Mouse (Mus musculus) lung, embryonic 16.5 days (tissue): ENCODE results near the gene Olfr166. TPM values are rescaled to one million over a fixed set of nuclear protein-coding genes. Genes with fewer than 3 reads are reported as not detected.
"Not testable (repeated sequence)": the region's sequence is repeated elsewhere in the genome, so short reads cannot be mapped to it uniquely, and the experiment has no call there.

ENCODE experiments used
- ATAC-seq: fragments of 200-750 bp; cut with Nextera tagmentation; 2 replicates; pipeline ENCODE4 v1.8.0; 2017; ENCODE audit warnings: low read depth, mild to moderate bottlenecking, moderate library complexity
- H3K27ac ChIP-seq: fragments of 300-500 bp; sonication (generic); 2 replicates; pipeline ENCODE4 v1.5.1; 2014; ENCODE audit warnings: mild to moderate bottlenecking, control low read depth, low read length
- H3K27me3 ChIP-seq: fragments of 300-500 bp; sonication (generic); 2 replicates; pipeline ENCODE4 v1.6.1; 2014; ENCODE audit warnings: low read depth, low read length, mixed read lengths; ENCODE audit not compliant: control insufficient read depth, insufficient read depth
- H3K36me3 ChIP-seq: fragments of 300-500 bp; sonication (generic); 2 replicates; pipeline ENCODE4 v1.6.1; 2014; ENCODE audit warnings: low read length; ENCODE audit not compliant: control insufficient read depth, insufficient read depth
- H3K4me1 ChIP-seq: fragments of 300-500 bp; sonication (generic); replicated peaks from 2 replicates; pipeline ENCODE4 v1.6.1; 2014; ENCODE audit warnings: low read length, mixed read lengths; ENCODE audit not compliant: control insufficient read depth, insufficient read depth
- H3K4me2 ChIP-seq: fragments of 300-500 bp; sonication (generic); 2 replicates; pipeline ENCODE4 v1.6.1; 2014; ENCODE audit warnings: low read depth, low read length, control low read depth
- H3K4me3 ChIP-seq: fragments of 300-500 bp; sonication (generic); 2 replicates; pipeline ENCODE4 v1.5.1; 2014; ENCODE audit warnings: mild to moderate bottlenecking, low read length, control low read depth
- H3K9ac ChIP-seq: fragments of 300-500 bp; sonication (generic); 2 replicates; pipeline ENCODE4 v1.6.1; 2014; ENCODE audit warnings: low read length, control low read depth
- H3K9me3 ChIP-seq: fragments of 300-500 bp; sonication (generic); 2 replicates; pipeline ENCODE4 v1.6.1; 2016; ENCODE audit warnings: low read length; ENCODE audit not compliant: control insufficient read depth
- WGBS: fragments of 180-500 bp; shearing (Covaris S2); extraction: QIAGEN DNeasy Blood & Tissue Kit; methylation state at CpG from one replicate; pipeline ENCODE4 v1.1.7; 2014; 5-methylcytosine and 5-hydroxymethylcytosine counted together
- polyA plus RNA-seq: library from polyadenylated mRNA; unstranded; fragments of >200 nt; fragmentation: Nextera tagmentation; extraction: Ambion mirVana; gene quantifications from 2 replicates; pipeline ENCODE4 v1.2.1, GENCODE M21; 2015

Gene Olfr166
- polyA plus RNA-seq, result not detected in 2 replicates

- no peaks in the 10 kb centered on the region for H3K4me1 ChIP-seq
- no peak within 1 kb of the TSS for H3K9ac ChIP-seq
- H3K36me3 ChIP-seq, result no peaks in the 10 kb centered on the region
- H3K27me3 ChIP-seq, result no peaks in the 10 kb centered on the region
- H3K9me3 ChIP-seq, result no peaks in the 10 kb centered on the region
- H3K4me2 ChIP-seq, result no peak within 1 kb of the TSS
- ATAC-seq, result no peak
- no peak within 1 kb of the TSS for H3K4me3 ChIP-seq
- H3K27ac ChIP-seq, result no peak within 1 kb of the TSS
These were observed at the start of gene Olfr166 for GRCm38 (mm10) chr16:19483394-19483793. Gene Olfr166 (plus strand): TSS chr16:19483694.

GRCm38 (mm10) chr16:19458741-19459140 lies 24.8 kb upstream of the Olfr166 start:
- ATAC-seq, H3K4me3 ChIP-seq, H3K9ac ChIP-seq, H3K27ac ChIP-seq, H3K9me3 ChIP-seq, H3K36me3 ChIP-seq, H3K4me1 ChIP-seq, H3K4me2 ChIP-seq, H3K27me3 ChIP-seq: not testable (repeated sequence)
- 77% methylated on average over 4 of the region's 4 CpGs for WGBS

- no peaks in the 10 kb centered on the region for H3K27me3 ChIP-seq
- no peak overlapping the region for H3K9ac ChIP-seq
- H3K4me3 ChIP-seq, result no peak overlapping the region
- WGBS, result 100% methylated on average over 1 of the region's 1 CpGs
- H3K4me2 ChIP-seq, result no peak overlapping the region
- no peaks in the 10 kb centered on the region for H3K9me3 ChIP-seq
- no peak overlapping the region for H3K27ac ChIP-seq
- H3K4me1 ChIP-seq, result no peaks in the 10 kb centered on the region
- no peak for ATAC-seq
- H3K36me3 ChIP-seq, result no peaks in the 10 kb centered on the region
These were observed 19.1 kb upstream of the Olfr166 start for GRCm38 (mm10) chr16:19464365-19464764.

GRCm38 (mm10) chr16:19522166-19522565 lies 38.7 kb downstream of the Olfr166 start, which contains the start of gene Olfr167:
Gene Olfr167 (minus strand): TSS chr16:19522266.
- Histone ChIP-seq H3K27ac (no peak within 1 kb of the TSS), H3K4me3 (no peak within 1 kb of the TSS), H3K9me3 (no peaks in the 10 kb centered on the region), H3K36me3 (no peaks in the 10 kb centered on the region), H3K4me2 (no peak within 1 kb of the TSS), H3K9ac (no peak within 1 kb of the TSS), H3K27me3 (no peaks in the 10 kb centered on the region), H3K4me1 (no peaks in the 10 kb centered on the region)
- no peak for ATAC-seq
- 84% methylated on average over 2 of the region's 2 CpGs for WGBS

- H3K4me1 ChIP-seq, result no peaks in the 10 kb centered on the region
- ATAC-seq, result no peak
- H3K9ac ChIP-seq, result no peak within 1 kb of the TSS
- no peaks in the 10 kb centered on the region for H3K27me3 ChIP-seq
- no peak within 1 kb of the TSS for H3K4me2 ChIP-seq
- no peaks in the 10 kb centered on the region; the same call in 1 of the 2 replicates for H3K9me3 ChIP-seq
- no peak within 1 kb of the TSS for H3K27ac ChIP-seq
- no peak within 1 kb of the TSS for H3K4me3 ChIP-seq
- H3K36me3 ChIP-seq, result no peaks in the 10 kb centered on the region
These were observed 52.0 kb downstream of the Olfr166 start, which contains the start of gene Olfr168 for GRCm38 (mm10) chr16:19535455-19535854. Gene Olfr168 (minus strand): TSS chr16:19535555.

Other genes with a start within 250 kb of the Olfr166 start
- gene Olfr164, start 169.6 kb upstream of the Olfr166 start, polyA plus RNA-seq, result not detected in 2 replicates
- gene Olfr165, start 60.6 kb upstream of the Olfr166 start, polyA plus RNA-seq, result not detected in 2 replicates
- not detected in 2 replicates for gene Olfr167, start 38.6 kb downstream of the Olfr166 start, polyA plus RNA-seq
- not detected in 2 replicates for gene Olfr168, start 51.9 kb downstream of the Olfr166 start, polyA plus RNA-seq
- gene Olfr169, start 88.1 kb downstream of the Olfr166 start, polyA plus RNA-seq, result not detected in 2 replicates
- gene Olfr170, start 128.2 kb downstream of the Olfr166 start, polyA plus RNA-seq, result not detected in 2 replicates
- not detected in 2 replicates for gene Olfr171, start 146.2 kb downstream of the Olfr166 start, polyA plus RNA-seq
- gene Lamp3, start 222.7 kb downstream of the Olfr166 start, polyA plus RNA-seq, result 37.2 and 50.1 TPM in 2 replicates